Mouse (Mus musculus) left cerebral cortex, adult 8-10 months (tissue): ENCODE measurements around the gene Ltbp3. TPM values are rescaled to one million over a fixed set of nuclear protein-coding genes. Genes with fewer than 3 reads are reported as not detected.

Experiments
- DNase-seq, 2 experiments: peaks; one replicate each; pipeline ENCODE4 v3.0.0; 2022; ENCODE audit warnings: low spot score in 2 of 2
- total RNA-seq, 4 experiments: library from RNA; stranded (reverse); gene quantifications; 2 replicates each; pipeline ENCODE4 v1.2.4; 2022

Ltbp3 gene
- total RNA-seq, 4 experiments from 2014 or later: 35.0 to 42.2 (median 41.3) TPM

DNA sequence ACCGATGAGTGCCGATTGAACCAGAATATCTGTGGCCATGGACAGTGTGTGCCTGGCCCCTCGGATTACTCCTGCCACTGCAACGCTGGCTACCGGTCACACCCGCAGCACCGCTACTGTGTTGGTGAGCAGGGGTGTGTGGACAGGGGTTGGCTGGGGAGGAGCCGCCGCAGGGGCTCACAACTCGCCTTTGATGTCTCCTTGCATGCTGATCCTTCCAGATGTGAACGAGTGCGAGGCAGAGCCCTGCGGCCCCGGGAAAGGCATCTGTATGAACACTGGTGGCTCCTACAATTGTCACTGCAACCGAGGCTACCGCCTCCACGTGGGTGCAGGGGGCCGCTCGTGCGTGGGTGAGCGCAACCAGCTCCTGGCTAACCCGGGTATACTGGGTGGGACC lies 10.2 kb downstream of the Ltbp3 start:
- DNase-seq: no peak

DNA sequence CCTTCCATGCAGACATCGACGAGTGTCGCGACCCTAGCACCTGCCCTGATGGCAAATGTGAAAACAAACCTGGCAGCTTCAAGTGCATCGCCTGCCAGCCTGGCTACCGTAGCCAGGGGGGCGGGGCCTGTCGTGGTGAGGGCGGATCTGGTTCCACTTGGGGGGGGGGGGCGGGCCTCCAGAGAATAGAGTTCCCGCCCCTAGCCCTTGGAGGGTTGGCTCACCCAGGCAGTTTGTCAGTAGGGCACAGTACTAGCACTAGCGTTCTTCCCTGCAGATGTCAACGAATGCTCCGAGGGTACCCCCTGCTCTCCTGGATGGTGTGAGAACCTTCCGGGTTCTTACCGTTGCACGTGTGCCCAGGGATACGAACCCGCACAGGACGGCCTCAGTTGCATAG lies 11.0 kb downstream of the Ltbp3 start:
- DNase-seq: no peak

DNA sequence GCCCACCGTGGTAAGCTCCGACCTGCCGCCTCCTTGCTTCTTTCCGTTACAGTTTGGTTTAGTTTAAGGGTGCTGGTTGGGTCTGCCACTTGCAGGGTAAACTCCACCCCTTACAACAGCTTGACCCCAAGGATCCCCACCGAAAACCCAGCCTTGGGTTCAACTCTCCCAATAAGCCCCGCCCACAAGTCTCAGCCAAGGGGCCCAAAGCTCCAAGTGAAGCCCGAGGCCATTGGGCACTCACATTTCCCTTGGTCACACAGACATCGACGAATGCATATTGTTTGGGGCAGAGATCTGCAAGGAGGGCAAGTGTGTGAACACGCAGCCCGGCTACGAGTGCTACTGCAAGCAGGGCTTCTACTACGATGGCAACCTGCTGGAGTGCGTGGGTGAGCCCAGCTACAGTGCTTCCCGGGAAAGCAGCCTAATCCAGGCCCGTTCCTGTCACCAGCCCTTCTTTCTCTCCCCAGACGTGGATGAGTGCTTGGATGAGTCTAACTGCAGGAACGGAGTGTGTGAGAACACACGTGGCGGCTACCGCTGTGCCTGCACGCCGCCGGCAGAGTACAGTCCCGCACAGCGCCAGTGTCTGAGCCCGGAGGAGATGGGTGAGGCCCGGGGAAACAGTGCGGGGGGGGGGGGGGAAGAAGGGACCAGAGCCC lies 15.7 kb downstream of the Ltbp3 start:
- DNase-seq: peak; percentile 48 to 86

DNA sequence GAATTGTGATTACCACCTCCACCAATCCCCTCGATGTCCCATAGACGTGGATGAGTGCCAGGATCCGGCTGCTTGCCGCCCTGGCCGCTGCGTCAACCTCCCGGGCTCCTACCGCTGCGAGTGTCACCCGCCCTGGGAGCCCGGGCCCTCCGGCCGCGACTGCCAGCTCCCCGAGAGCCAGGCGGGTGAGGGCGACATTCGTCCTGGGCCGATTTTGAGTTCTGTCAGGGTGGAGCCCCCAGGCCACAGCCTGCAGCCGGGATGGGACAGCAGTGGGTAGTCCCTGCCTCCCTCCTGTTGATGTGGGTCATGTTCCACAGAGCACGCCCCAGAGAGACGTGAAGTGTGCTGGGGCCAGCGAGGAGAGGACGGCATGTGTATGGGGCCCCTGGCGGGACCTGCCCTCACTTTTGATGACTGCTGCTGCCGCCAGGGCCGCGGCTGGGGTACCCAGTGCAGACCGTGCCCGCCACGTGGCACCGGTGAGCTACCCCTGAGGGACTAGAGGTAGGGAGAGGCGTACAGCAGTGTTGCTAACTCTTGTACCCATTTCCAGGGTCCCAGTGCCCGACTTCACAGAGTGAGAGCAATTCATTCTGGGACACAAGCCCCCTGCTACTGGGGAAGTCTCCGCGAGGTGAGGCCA lies 16.4 kb downstream of the Ltbp3 start:
- no peak for DNase-seq

DNA sequence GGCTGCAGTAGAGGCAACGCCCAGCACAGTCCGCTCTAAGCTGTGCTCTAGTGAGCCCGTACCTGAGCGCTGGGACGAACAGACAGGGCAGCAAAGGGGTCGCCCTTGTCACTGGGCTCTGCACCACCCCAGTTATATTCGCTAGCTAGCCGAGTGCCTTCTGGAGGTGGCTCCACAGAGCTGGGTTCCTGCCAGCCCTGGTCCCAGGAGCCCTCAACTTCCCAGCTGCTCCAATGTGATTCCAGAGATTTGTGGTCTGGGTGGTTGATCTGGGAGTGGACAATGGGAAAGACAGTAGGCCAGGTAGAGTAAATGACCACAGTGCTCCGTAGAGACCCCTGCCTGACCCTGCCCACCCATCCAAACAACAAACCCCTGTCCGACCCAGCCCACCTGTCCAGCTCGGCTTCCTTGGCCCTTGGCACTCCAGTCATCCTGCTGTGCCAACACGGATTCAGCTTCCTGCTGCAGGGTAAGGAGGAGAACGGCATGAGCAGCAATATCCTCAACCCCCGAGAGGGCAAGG lies 18.2 kb downstream of the Ltbp3 start:
- DNase-seq: no peak

DNA sequence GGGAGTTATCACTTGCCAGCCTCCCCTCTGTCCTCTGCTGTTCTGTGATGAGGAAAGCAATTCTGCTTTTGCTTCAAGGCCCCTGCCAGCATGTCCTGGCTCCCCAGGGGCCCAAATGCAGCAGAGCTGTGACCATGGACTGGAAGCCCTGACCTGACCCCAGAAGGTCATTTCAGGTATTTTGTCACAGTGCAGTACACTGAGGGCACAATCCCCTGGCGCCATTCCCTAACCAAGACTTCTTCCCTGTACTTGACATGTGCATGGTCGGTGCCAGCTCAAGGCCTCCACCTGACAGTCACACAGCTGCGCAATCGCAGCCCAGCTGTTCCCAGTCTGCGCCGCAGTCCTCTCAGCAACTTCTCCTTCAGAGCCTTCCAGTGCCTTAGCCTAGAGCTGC lies 22.5 kb downstream of the Ltbp3 start:
- DNase-seq: no peak

DNA sequence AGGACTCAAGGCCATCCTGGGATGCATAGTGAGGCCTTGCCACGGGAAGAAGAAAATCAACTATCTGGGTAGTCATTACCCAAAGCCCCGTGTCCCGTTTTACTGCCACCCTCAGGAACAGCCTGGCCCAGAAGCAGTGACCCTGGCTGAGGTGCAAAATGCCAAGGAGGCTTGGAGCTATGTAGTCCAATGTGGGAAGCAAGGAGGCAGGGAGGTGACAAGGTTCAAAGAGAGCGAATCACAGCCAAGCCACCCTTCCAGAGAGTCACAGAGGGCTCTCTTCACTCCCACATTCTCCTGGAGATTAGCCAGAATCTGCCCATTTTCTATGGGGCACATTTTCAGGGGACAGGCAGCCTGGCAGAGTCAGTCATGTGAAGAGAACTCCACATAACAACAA lies 26.6 kb downstream of the Ltbp3 start:
- no peak for DNase-seq

DNA sequence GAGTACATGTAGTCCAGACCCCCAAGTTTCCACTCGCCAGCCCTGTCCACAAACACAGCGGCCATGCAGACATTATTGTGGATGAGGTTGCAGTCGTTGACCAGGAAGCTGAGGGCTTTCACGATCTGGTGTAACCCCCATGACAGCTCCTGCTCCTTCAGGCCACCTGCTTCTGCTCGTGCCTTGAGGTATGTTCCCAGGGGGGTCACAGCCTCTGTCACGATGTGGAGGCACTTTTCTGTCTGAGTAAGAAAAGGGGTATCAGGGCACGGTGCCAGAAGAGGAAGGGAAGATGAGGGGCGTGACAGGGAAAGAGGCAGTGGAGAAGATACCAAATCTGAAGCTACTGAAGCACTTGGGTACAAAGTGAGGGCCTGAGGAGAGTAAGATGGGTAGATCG lies 29.6 kb downstream of the Ltbp3 start:
- DNase-seq: no peak

DNA sequence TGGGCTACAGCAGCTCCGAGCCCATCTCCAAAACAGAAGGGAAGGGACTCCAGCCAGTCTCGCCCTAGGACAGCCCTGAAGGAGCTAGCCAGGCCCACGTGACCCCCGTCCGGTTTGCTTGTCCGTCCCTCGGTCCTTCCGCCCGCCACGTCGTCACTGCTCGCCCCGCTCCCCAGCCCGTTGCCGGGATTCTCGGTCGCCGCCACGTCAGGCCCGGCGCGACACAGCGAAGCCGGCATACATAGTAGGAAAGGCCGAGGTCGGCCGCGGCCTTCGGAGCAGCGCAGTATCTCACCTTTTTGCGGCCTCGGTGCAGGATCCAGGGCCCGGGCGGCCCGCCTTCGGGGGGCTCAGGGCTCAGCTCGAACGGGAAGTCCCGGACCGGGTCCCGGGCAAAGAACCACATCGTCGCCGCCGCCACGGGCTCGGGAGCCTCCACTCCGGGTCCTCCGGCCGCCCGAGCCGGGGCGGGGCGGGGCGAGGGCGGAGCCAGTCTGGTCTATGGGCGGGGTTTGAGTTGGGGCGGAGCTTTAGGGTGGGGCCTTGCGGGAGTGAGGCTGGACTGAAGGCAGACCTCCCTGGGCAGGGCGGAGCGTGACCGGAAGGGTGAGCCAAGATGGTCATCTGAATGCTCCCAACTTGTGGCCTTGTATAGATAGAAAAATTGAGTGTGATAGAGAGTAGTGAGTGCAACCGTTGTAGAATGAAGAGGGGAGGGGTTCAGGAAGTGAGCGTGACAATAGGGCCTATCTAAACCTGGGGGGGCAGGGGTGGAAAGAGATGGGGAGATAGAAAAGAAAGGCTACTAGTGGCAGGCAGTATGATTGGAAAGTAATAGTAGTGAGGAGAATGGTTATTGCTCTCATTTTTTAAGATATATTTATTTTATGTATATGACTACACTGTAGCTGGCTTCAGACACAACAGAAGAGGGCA lies 30.5 kb downstream of the Ltbp3 start, which contains the start of gene Scyl1:
Scyl1 (minus strand) TSS at position 495 of the 936 bp plus-strand sequence.
- peak; percentile 82 to 86 for DNase-seq

DNA sequence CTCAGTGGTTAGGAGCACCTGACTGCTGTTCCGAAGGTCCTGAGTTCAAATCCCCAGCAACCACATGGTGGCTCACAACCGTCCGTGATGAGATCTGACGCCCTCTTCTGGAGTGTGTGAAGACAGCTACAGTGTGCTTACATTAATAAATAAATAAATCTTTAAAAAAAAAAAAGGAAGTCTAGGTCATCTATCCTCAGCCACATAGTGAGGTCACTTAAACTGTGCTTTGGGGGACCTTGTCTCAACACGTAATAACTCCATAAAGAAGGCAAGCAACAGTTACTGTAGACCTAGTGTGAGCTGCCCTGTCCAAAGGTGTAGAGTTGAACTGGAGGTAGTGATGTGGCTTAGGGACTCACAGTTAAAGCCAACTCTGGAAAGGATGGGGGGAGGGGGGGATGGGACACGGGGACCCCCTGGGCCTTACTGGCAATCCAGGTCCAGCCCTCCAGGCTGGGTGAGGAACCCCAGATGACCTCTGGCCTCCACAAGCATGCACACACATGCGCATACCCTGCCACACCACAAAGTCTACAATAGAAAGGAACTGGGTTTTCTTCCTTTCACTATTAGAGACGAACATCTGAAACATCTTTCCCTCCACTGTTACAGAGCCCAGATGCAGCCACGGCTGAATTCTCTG lies 36.8 kb downstream of the Ltbp3 start:
- DNase-seq: no peak

DNA sequence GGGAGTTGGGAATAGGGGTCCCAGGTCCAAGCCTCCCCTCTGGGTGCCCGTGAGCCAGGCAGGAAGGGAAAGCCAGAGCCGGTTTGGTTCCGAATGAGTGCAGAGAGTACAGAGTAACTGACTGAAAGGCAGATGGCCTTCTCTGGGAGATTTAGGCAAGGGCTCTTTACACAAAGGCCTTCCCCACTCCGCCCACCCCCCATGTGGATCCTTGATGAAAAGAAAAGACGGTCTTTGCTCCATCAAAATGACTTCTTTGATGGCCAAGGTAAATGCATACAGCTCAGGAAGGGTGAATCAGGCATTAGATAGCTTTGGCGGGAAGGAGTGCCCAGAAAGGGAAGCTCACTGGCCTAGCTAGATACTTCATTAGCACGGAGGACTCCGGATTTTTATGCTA lies 37.6 kb downstream of the Ltbp3 start:
- no peak for DNase-seq

DNA sequence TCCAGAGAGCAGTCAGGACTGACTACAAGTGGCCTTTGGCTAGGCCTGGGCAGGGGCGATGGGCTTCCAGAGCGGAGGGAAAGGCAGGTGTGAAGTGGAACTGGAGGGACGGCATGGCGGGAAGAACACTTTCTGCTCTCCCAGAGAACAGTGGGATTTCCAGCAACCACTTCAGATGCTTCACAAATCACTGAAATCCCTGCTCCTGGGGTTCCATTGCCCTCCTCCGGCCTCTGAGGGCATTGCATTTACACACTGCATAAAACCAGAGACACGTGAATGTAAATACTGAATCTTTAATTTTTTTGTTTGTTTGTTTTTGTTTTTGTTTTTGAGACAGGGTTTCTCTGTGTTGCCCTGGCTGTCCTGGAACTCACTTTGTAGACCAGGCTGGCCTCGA lies 39.5 kb downstream of the Ltbp3 start:
- DNase-seq: no peak

DNA sequence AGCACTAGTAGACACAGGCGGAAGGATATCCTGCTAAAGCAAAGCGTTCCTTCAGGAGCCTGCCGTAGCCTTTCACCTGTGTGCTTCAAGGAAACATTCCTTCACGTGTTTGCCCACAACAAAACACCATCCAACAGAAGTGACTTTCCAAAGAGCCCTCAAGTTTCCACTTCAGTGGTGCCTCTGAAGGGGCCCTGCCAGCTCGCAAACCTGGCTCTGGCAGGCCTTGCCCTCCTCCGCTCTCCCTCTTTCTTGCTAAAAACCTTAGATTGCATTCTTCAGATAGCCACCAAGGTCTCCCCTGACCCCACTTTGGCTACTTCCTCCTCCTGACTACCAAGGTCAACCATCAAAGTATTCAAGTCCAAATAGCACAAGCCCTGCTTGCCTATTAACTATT lies 40.8 kb downstream of the Ltbp3 start:
- DNase-seq: no peak

DNA sequence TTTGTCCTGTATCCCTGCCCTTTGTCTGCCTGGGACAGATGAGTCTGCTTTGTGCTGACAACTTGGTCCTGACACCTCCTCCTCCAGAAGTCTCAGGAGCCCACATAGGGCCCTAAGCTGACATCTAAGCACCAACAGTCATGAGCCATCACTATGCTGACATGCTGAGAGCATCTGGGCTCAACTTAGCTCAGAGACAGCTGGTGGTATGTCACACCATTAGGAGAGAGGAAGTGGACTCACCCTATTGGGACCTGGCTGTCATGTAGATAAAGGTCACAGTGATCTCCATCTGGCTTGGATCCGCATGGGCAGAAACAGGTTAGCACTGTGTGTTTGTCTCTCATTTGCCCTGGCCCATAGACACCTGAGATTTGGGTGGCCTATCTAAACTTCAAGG lies 41.4 kb downstream of the Ltbp3 start:
- no peak for DNase-seq

DNA sequence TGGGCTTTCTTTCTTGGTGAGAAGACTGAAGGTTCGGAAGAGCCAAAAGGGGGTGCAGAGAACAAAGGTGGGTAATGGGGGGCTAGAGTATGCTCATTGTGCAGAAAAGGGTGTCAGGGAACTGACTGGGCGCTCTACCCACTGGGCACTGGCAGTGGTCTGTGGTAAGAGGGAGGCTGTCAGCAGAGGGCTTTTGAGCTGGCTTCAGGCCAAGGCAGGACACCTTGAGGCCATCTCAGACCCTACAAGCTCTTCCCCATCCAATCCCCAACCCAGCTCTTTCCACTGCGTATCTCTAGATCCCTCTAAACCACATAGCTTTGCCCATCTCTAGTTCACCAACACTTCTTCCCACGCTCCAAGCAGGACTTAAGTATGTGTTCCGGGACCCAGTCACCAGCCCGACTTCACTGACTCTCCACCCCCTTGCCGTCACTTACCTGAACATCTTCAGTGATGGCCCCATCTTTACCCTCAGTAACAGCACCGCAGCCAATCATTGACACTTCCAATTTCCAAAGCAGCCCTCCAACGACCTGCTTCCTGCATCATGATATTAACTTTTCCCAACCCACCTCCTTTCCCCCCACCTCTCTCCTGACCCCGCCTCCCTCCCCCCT lies 44.4 kb downstream of the Ltbp3 start:
- DNase-seq: no peak

DNA sequence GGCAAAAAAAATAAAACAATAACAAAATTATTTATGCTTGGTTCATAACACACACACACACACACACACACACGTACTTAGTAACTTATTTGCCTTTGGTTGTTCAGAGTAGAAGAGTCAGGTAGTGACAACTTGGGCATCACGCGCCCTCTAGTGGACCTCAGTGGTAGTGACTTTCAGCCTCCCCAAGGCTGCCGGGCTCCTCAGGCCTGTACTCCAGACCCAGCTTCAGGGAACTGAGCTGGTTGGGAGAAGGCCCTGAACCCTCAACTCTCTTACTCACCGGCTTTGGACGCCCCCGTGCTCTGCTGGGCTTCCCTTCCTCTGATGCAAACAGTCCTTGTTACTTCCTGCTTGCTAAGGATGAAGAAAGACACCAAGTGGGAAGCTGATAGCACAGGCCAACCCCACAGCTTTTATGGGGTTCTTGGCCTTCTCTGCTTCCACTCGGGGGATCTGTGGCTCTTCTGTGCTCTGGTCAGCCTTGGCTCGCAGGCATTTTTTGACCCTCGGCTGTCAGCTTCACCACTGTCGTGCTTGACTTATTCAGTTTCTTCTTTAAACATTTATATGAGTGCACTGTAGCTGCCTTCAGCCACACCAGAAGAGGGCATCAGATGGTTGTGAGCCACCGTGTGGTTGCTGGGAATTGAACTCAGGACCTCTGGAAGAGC lies 45.9 kb downstream of the Ltbp3 start:
- DNase-seq: peak in 1 of 2 experiments; percentile 80

DNA sequence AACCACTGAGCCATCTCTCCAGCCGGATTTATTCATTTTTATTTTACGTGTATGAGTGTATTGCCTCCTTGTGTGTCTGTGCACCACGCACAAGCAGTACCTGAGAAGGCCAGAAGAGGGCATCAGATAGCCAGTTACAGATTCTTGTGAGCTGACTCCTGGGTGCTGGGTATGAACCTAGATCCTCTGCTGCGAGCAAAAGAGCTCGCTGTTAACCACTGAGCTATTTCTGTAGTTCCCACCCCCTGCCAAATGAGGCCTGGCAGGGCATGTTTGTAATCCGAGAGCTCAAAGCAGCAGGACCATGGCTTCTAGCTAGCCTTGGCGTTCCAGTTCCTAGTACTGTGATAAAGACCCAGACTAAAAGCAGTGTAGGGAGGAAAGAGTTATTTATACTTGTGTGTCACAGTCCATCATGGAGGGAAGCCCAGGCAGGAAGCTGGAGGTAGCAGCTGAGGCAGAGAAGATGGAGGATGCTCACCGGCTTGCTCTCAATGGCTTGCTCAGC lies 46.5 kb downstream of the Ltbp3 start:
- peak; percentile 75 to 77 for DNase-seq

DNA sequence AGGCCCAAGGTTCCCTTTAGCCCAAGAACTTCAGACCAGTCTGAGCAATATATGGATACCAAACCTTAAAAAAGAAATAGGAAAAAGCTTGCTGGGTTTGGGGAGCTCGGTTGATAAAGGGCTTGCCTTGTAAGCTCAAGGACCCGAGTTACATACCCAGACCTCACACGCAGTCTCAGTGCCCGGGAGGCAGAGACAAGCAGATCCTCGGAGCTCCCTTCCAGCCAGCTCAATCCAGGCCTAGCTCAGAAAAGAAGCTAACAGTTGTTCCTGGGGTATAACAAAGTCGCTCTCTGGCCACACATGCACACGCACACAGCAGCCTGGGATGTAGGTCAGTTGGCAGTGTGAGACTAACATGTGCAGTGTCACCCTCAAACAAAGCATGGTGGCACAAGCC lies 47.2 kb downstream of the Ltbp3 start:
- no peak for DNase-seq

DNA sequence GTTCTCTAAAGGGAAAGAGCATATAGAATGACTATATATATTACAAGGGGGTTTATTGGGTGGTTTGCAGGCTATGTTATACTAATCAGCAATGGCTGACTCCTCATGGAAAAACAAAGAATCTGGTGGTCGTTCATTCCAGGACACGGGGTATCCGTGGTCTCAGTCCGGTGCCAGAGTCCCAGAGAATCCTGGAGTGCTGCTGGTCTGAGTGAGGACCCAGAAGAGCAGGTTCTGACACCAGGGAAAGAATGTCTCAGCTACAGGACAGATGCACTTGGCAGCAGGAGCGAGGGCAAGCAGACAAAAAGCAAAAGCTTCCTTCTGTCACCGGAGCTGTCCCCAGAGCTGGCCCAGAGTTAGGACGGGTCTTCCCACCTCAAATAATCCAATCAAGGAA lies 47.9 kb downstream of the Ltbp3 start:
- no peak for DNase-seq

DNA sequence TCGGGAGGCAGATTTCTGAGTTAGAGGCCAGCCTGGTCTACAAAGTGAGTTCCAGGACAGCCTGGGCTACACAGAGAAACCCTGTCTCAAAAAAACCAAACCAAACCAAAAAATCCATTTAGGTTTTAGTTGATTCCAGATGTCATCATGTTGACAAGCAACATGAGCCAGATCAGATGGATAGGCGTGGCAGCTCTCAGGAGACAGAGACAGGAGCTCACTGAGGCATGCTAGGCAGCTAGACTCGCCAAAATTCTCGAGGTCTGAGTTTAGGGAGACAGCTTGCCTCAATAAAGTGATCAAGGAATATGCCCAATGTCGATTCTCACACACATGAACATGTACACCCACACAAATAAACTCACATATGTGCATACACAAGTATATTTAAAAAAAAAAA lies 48.4 kb downstream of the Ltbp3 start:
- DNase-seq: no peak
